Mouse (Mus musculus) layer of hippocampus, adult 9-11 months (tissue): ENCODE results near the gene Wfdc18.

Experiments
- DNase-seq: peaks from one replicate; pipeline ENCODE4 v3.0.0; 2022

Gene Wfdc18

DNA sequence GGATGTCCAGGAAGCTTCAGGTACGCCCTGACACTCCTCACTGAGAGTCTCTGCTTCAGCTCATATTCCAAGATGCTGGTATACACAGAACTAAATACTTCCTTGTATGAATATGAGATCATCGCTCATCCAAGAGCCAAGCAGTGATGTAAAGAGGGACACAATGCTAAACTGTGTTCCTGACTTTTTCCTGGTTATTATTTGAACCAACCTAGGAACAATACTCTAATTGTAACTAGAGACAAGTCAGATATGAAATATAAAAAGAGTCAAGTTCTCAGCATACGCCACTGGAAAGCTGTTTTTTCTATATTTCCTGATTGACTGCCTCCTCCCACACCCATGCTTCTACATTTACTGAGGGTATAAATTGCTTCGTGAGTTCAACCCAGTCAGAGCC lies at the start of gene Wfdc18:
Gene Wfdc18 (plus strand): TSS at position 301 of the 400 bp plus-strand sequence.
- no peak for DNase-seq

DNA sequence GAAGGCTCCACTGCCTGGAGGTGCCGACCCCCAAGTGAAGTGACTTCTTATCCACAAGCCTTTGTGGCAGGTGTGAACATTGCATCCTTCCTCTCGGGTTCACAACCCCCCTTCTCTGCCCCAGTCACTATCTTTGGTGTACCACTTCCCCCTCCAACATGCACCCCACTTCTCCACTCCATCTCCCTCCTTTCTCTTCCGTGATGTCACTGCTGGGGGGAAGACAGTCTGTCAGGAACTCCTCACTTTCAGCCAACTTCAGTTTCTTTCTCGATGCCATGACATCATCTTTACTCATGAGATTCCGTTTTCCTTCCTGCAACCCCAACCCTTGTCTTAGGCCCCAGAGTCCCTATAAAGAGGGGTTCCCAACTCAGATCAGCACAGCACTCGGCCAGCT lies 46.6 kb upstream of the Wfdc18 start, which contains the start of gene Ccl4:
Gene Ccl4 (plus strand): TSS at position 381 of the 400 bp plus-strand sequence.
- peak; percentile 61 for DNase-seq

DNA sequence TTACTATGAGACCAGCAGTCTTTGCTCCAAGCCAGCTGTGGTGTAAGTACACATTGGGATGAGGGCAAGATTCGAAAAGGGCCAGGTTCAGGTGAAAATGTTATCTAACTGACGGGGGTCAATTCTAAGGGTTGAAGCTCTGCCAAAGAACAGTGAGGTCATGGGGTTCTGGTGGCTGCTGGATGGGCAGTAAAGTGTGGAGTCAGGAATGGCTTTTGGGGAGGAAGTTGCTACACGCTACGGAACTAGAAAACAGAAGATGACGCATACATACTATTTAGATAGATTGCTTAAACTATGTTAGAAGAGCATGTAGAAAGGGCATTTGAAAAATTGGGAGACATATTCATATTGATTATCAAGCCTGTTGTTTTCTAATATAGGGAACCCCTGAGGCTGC lies 45.3 kb upstream of the Wfdc18 start:
- no peak for DNase-seq

DNA sequence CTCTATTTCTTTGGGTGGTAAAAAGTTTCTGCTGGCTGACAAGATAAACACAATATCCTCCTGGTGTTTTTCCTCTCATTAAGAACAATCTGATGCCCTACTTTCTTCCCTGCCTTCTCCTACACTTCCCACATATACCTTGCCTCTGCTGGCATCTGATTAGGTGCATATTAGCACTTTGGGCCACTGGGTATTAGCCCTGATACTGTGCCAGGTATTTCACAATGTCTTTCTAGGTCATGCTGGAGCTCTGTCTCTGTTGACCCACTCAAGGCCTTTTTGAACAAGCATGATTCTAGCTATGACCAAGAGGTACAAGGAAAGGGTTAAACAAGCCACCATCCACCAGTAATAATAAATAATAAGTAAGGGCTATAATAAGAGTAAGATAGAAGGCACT lies 37.1 kb upstream of the Wfdc18 start:
- no peak for DNase-seq

DNA sequence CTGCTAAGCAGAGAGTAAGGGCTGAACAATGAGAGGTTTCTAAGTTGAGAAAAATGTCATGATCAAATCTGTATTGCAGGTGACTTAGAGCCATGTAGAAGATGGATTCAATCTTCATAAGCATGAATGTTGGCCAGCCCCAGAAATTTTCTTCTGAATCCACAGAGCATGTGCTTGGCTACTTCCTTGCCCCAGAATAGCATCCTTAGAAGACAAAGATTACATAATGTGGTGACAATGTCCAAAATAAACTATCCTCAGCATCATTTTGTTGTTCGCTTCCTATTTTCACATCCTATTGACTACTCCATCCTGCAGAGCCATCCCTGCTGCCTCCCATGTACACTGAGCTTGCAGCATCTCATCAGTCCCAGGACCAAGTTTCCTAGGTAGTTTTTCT lies 33.1 kb upstream of the Wfdc18 start:
- DNase-seq = no peak

DNA sequence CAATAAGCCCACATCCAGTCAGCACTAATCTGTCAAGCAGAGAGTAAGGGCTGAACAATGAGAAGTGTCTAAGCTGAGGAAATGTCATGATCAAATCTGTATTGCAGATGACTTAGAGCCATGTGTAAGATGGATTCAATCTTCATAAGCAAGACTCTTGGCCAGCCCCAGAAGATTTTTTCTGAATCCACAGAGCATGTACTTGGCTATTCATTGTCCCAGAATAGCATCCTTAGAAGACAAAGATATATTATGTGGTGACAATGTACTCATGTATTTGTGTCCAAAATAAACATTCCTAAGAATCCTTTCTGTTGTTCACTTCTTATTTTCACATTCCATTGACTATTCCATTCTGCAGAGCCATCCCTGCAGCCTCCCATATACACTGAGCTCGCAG lies 18.9 kb upstream of the Wfdc18 start:
- no peak for DNase-seq

DNA sequence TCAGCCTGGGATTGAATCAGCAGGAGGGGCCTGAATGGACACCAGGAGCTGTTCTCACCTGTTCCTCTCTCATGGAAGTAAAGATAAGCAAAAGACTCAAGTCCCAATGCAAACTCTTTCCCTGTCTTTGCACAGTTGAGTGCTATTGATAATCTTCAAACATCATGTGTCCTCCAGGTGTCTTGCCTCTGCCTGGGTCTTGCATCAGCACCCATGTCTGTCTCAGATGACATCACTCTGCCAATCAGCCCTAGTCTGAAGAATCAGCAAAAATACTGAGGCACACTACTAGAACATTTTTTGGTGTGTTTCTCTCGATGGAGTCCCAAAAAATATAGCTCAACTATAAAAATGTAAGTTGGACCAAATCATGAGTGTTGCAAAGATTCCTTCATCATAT lies 16.8 kb upstream of the Wfdc18 start:
- DNase-seq = no peak

DNA sequence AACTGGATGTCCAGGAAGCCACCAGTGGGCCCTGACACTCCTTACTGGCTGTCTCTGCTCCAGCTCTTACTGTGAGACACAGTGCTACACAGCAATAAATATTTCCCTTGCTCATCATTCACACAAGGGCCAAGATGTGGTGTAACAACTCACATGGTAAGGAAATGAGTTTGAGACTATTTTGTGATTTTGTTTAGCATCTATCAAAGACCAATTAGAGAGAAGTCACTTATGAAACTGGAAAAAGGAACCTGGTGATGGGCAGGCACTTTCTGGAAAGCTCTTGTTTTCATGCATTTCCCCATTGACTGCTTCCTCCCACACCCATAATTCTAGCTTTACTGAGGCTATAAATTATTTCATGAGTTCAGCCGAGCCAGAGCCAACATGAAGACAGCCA lies 5.1 kb upstream of the Wfdc18 start, which contains the start of gene Wfdc17:
Gene Wfdc17 (plus strand): TSS at position 287 of the 400 bp plus-strand sequence.
- no peak for DNase-seq

DNA sequence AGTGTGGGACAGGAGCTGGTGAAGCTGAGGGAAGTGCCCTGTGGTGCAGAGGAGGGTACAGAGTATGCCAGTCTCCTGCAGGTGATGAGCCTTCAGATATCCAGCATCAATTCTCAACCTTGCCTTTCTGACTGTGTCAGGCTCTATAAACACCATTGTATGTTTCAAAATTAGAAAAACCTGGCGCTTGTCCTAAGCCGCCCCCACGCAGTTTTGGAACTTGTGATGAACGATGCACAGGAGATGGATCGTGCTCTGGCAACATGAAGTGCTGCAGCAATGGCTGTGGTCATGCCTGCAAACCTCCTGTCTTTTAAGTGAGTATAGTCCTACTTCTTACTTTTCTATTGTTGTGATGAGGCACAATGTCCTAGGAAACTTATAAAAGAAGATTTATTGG lies 868 bp downstream of the Wfdc18 start:
- DNase-seq = peak; percentile 9

DNA sequence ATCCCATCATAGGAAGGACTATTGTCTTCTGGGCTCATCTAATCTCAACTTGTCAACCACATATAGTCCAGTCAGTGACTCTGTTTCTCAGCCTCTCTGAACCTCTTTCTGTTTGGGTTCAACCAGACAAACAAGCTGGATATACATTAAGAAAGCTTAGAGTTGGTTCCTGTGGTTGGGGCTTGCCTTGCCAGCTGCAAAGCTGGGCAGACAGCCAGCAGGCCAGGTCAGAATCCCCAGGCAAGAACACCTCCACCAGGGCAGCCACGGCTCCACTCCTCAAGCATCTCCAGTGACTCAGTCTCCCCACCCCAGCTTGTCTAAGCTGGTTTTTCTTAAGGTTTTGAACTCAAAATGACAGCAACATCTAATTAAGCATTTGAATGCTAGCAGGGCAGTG lies 3.9 kb downstream of the Wfdc18 start:
- no peak for DNase-seq

DNA sequence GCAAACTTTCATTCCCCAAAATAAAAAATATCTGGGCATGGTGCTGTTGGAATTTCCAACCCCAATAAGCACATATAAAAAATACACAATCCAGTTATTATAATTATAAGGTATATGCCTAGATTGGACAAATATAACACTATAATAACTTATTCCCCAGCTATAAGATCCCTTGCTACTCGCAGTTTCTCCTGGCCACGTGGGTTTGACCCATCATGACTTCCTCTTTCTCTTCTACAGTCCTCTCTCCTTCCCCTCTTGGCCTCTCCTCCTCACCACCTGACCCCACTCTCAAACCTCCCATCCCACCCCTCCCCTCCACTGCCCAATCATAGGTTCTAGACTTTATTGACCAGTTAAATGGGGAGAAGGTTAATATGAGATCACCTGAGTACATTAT lies 5.1 kb downstream of the Wfdc18 start:
- DNase-seq = no peak

DNA sequence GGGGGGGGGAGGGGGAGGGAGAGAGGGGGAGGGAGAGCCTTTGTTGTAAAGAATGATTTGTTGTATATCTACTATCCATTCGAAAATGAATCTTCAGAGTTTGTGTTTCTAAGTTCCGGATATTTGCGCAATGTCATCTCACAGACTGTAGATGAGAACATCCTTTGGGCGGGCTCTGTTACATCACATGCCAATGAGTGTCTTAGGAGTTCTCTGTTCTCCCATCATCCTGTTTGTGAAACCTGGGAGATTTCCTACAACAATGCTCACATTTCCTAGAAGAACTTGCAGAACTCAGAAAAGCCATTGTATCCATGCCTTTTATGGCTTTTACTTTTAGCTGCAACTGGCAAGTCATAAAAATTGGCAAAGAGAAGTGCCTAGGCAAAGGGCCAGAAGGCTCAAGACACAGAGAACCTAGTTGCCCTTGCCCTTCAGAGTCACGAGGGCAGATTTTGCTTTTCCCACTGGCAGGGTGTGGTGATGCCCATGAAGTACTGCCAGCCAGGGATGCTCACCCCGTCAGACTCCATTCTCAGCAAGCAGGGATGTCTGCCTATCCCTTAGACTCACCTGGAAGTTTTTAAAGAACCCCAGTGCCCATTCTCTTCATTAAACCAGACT lies 8.3 kb downstream of the Wfdc18 start:
- no peak for DNase-seq

DNA sequence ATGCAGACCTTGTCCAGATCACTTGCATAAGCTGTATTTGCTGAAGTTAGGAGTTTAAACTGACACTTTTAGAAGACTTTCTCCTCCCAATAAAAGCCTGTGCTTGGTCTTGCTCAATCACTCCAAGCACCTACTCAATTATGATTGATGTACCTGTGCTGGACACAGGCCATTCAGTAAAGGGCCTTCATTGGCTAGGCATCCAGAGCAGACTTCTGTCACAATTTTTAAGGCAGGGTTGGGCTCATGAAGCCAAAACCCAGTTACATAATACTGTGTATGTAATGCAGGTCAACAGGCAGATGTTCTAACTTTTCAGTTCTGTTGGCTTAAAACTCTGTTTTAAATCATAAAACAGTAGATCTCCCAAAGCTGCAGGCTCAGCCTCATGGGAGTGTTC lies 12.0 kb downstream of the Wfdc18 start:
- no peak for DNase-seq

DNA sequence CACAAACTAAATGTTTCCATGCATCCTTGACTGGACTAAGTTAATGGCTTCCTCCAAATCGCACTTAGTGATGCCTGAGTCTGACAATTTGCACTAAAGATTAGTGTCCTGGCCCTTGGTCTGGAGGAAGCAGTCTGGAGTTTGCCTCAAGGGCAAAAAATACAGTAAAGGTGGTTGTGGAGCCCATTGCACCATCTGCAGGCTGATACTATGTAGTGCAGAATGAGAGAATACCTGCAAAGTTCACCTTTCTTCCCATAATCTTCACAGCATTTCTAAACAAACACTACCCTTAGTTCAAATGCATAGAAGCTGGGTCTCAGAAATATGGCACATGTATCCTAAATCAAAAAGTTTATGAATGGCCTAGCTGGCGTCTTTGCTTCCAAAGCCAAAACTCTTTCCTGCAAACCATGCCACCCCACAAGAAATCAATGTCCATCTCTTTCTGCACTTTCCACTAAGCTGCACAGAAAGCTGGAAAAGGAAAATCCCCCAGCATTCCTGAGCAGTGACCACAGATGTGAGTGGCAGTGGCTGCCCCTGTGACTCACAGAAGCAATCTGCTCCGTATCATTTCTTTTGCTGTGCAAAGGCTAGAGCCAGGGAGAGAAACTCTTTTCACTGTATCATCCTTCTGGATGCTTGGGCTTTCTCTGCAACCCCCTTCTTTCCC lies 20.1 kb downstream of the Wfdc18 start:
- no peak for DNase-seq

DNA sequence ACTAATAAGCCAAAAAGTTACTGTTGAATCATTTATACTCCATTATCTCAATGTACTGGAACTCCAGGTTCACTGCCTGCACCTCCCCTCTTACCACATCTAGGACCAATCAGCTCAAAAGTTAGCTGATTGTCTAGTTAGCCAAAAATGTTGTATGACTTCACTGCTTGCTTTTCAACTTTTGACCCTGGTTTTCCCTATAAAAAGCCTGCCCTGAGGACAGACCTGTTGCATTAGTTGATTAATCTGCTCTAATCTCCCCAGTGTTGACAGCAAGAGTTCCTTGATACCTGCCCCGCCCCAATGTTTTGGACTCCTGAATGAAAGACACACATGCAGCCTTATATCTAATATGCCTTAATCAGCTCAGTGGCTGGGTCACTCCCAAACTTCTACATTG lies 22.3 kb downstream of the Wfdc18 start:
- DNase-seq = no peak

DNA sequence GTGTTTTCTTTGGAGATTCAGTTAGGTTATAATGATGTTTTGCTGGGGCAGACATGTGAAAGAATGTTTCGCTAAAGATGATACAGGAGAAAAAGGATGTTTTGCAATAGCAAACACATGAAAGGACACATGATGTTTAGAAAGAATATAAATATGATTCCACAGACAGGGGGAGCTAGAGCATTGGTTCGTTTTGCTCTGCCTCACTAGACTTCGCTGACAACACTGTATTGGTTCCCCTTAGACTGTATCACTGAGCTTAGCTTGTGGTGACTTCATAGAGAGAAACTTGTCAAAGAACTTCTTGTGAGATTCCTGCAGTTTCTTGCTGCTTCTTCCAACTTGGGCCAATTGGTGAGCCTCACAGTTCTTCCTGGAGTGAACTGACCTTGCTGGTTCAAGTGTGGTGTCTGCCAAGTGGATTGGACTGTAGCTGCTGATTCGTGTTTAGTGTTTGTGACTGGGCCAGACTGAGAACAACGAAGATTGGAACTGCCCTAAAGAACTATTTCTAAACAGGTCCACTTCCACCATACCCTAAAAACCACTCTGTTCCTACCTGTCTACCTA lies 24.3 kb downstream of the Wfdc18 start:
- DNase-seq = no peak

DNA sequence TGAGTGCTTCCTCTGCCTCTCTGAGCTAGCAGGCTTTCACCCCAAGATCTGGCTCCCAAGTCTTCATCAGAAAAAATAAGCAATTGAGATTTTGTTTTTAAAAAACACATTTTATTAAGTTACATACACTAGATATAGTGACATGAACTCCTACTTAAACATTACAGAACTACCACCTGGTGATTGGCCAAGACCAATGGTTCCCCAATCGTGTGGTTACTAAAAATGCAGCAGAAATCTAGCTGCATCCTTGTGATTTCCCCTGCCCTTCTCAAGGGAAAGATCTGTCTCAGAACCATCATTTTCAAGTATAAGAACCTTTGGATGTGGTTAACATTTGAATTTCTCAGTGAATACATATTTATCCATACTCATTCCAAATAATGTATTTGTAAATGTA lies 25.4 kb downstream of the Wfdc18 start:
- DNase-seq = no peak

DNA sequence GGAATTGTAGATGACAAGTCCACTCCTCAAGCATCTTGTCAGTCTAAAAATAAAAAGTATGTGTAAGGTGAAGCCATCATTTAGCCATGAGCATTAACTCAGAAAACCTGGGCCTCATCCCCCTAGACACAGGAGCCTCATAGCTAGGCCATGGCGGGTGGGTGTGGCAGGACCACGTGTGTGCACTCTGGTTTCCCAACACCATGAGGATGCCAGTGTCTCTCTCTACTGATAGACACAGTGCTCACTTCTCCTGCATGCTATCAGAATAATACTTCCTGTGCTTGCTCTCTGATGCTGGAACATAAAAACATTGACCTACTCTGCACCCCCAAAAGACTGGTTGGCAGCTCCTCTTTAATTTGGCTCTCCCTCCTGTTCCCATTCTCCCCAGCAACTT lies 27.1 kb downstream of the Wfdc18 start:
- no peak for DNase-seq

DNA sequence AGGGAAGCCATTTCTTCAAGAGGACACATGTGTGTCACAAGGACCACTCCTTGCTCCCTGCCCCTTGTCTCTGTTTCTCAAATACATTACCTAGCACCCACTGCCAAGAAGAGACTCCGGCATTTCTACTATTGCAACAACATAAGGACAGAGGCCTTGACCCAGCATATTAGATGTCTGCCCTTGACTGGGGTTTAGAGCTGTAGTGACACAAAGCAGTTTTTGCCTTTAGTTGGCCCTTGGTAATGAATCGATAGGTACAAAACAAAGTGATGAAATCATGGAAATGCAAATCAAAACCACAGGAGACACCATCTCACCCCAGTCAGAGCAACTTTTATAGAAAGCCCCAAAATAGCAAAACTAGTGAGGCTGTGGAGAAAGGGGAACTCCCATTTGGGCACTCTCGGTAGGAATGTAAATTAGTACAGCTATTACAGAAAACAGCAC lies 28.3 kb downstream of the Wfdc18 start:
- peak; percentile 47 for DNase-seq

DNA sequence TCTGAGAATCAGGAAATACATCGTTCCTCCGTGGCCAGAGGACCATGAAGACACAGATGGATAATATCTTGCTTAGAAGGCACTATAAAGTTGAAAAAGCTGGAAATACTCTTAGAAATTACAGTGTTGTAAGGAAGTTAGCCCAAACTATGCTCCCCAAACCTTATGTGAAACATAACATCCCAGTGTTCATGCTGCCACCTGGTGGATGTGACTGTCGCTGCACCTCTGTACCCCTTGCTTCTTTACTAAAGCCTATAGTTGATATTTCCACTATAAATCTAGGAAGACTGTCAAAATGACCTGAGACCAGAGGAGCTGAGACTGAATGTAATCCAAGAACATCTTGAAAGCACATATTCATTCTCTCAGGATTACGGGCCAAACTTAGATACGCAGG lies 30.4 kb downstream of the Wfdc18 start:
- DNase-seq = peak; percentile 63

DNA sequence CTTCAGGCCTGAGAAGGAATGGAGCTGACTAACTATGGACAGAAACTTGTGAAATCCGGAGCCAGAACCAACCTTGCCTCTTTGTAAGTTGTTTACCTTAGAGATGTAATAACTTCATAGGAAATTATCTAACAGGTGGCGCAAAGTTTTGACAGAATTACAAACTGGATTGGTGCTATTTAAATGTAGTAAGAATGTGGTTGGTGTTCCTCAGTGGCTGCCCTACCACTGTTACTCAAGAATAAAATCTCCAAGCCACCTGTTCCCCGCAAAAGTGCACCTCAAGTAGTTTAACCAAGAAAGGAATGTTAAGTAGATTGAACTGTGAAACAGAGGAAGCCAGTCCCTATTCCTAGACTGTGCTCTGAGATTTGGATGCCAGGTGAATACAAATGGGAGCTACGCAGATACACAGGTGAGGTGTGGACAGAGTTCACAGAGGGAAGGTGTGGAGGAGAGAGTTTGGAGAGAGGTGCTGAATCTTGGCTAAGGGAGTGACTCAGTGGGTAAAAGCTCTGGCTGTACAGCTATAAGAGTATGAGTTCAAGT lies 31.7 kb downstream of the Wfdc18 start:
- no peak for DNase-seq

DNA sequence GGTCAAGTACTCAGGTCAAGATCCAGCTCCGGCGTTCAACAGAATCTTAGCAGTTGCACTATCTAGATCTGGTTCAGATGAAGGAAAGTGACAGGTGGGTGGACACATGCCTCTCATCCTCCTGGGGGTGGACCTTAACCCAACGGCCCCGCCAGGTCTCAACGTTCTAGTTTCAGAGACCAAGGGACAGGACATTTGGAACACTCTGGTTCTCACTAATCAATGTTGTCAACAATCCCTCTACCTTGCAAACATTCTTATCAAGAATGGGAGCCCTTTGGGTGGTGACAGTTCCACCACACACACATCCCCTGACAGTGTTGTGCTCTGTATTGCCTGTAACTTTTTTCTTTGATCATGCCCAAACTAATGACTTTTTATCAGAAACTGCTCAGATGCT lies 33.0 kb downstream of the Wfdc18 start:
- DNase-seq = no peak

DNA sequence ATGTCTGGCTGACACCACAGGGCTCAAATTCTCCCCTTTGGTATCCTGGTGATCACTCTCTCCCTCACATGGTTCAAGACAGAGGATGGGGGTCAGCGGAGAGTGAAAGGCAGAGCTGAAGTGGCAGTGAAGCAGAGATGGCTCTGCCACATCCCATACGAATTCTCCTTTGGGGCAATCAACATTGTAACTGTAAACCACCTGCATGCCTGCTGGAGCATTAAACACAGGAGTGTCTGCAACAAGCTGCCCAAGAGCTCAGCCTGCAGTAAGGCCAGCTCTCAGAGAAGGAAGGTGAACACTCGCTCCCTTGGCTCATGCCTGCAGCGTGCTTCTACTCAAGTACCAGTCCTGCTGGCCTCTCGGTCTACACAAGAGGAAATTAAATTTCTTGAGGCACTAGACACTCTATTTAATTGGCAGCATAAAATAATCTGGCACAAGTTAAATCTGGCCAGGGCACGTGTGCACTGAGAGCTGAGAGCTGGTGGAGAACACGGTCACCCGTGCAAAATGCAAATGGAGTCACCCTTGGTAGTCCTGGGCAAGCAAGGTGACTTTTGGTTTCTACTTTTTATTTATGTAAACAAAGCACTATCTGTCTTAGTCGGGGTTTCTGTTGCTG lies 34.0 kb downstream of the Wfdc18 start:
- DNase-seq = no peak

DNA sequence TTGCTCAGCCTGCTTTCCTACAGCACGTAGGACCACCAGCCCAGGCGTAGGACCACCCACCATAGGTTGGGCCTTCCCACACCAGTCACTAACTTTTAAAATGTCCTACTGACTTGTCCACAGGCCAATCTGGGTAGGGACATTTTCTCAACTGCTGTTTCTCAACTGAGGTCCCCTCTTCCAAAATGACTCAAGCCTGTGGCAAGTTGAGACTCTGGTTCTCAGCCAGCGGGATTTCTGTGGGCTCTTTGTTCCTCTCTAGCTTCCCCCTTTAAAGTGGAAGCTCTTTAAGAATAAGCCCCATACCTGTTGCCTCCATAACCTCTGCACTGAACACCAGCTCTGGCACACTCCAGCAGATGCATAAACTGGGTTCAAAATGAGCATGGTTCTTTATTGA lies 34.7 kb downstream of the Wfdc18 start:
- DNase-seq = no peak
